Mouse (Mus musculus) urinary bladder, postnatal 10 days (tissue): Measurements from ENCODE around the gene C8g.

Experiments
- DNase-seq: peaks from one replicate; pipeline ENCODE4 v3.0.0; 2022; ENCODE audit warnings: low spot score

The C8g gene

DNA sequence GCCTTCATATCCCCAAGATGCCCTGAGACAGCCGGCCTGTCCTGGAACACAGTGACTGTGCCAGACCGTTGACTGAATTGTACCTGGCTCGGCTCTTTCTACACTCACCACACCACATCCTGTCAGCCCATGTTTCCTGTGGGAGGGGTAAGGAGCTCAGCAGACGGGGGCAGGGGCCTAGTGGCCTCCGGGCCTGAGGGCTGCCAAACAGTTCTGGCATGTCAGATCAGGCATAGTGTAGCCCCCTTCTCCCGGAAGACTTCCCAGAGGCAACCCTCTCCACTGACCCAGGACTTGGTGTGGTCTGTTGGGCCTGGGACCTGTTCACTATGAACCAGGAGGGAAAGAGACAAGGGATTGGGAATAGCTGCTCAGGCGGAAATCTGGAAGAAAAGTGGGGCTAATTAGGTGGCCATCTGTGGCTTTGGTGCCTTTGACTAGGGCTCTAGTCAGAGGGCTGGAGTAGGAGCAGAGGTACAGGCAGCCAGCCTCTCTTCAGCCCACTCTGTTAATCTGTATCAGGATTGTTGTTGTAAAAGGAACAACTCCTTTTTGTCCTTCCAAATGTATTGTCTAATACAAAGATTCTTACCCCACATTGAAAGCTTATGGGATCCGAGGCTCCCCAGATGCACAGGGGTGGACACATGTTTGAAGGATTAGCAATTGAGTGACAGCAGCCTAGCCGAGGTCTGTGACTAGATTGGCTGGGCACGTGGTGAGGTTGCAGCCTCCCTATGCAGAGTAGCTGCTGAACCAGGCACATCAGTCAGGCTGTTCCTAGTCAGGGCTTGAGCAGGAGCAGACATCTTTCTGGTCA lies 35.5 kb downstream of the C8g start:
- DNase-seq, result no peak

DNA sequence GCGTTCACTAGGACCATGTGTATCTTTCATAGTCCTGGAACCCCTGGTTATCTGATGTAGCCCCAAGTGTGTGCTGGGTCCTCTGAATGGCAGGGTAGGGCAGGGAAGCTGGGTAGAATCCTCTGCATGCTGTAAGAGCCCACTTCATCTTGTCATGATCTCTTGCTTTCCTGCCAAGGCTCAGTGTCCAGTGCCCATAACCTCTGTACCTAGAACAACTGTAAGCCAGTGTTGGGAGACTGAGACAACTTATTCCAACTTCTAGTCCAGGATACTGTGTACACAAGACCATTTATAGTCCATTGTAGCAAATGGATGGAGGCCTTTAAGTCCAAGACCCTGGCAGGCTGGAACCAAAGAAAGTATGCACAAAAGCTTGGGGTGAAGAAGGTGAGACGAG lies 36.3 kb downstream of the C8g start:
- no peak for DNase-seq

DNA sequence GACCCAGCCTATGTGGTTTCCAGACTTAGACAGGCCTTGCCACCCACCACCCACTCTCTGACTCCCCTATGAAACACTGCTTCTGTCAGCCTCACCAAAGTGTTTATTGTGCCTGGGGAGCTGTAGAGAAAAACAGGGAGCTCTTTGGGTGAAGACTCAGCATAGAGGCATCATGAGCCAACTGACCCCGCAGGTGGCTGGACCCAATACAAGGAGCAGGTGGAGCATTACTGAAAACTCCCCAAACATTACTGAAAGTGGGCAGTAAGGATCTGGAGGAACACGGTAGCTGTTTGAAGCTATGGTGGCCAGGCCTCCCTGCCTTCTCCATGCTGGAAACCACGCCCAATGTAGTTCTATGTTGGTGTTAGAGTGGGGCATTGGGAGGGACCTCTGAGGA lies 37.9 kb downstream of the C8g start:
- no peak for DNase-seq

DNA sequence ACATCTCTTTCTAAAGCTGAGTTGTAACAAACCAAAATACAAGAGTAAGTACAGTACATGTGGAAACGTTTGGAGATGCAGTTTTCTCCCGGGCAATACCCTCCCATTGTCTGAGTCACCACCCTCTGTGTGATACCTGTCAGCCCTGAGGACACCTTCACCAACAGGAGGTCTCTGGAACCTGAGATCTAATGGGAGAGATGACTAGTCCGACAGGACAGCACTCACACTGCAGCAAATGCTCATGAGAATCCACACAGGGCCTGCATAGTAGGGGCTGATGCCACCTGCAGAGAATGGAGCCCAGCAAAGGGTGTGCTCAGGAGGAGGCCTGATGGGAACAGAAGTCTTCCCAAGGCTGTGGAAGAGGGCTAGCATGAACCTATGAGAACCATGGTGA lies 40.1 kb downstream of the C8g start:
- no peak for DNase-seq

DNA sequence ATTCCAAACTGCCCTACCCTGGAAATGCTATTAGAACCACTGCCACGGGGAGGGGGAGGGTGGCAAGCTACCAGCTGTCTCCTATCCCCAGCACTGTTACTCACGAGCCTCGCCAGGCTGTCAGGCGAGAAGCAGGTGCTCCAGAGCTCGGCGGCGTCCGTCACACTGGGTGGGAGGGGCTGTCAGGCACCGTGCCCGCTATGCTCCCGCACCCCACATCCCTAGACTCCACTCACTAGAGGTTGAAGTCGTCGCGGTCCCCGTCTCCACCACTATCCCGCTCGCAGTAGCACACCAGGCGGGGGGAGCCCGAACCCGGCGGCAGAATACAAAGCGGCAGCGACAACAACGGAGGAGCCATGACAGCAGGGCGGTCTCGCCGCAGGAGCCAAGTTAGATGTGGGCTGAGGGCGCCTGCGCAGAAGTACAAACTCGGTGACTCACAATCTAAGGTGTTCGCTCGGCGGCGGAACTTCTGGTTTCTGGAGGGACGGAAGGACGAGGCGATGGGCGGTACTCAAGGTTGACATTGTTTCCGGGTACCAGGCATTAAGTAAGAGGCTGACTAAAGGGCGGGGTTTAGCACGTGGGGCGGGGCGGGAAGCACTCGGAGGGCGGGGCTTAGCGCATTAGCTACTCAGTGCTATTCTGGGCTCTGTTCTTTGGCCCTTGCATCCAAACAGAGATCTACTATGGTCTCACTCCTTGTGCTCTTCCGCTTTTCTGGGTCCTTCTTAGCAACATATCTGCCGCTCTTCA lies 40.8 kb downstream of the C8g start, which contains the start of gene Paxx:
Paxx (minus strand) TSS at position 544 of the 759 bp plus-strand sequence.
- DNase-seq, result peak; percentile 80

DNA sequence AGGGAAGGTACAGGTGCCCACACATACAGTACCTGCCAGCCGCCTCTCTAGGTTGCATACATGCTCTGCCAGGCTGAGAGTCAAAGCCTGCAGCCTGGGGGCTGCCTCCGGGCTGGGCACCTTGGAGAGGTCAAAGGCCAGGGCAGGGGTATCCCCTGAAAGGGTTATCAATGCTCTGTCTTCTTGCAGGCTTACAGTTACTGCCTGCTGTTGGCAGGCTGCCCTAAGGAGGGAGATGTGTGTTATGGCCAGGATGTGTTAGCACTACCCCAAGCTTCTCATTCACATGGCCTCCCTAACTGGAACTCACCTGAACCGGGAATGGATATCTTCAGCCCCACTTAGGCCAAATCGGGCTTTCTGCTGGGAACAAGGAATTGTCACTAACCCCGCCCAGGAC lies 41.4 kb downstream of the C8g start:
- DNase-seq, result no peak

DNA sequence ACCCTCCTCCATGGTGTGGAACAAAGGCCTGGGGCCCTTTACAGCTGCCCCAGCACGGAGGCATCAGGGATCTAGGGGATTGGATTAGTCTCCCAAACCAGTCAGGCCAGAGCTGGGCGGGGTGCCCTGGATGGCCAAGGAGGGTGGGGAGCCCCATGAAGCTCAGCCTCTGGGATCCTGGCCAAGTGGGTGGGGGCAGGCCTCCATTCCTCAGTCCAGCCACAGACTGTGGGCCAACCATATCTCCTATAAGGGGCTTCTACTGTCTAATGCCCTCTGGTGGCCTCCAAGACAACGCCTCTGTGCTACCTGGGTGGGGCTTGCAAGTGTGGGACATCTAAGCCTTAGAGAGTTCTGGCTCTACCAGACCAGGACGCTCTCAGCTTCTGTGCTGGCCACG lies 42.6 kb downstream of the C8g start:
- DNase-seq, result no peak

DNA sequence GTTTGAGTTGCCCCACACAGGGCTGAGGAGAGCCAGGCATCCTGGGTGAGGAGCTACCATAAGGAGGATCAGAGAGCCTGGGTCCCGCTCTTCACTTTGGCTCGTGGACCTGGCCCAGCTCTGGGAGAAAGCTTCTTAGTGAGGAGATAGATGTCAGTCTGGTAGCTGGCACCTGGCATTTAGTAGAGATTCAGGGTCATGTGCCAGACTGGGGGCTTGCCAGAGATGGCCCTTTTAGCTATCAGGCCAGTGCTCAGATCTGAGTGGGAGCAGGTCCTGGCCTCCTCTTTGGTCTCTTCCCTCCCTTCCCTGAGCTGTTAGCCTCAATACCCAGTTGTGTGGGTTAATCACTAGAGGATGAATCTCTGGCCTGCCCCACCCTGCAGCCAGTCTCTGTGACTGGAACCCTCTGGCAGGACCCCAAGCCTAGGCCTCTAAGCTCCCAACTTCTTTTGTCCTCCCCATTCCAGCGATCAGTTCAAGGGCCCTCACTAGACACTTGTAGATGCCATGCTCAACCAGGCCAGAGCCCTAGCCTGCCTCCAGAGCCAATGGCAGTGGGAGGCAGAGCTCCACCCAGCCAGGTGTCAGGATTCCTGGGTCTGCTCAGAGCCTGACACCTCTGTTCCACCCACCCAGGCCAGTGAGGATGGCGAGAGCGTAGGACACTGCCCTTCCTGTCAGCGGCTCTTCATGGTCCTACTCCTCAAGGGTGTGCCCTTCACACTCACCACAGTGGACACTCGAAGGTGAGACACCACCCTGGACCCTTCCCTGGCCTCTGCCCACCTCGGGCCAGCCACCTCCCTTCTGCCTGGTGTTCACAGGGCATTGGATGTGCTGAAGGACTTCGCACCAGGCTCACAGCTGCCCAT lies 44.3 kb downstream of the C8g start:
- DNase-seq, result no peak

DNA sequence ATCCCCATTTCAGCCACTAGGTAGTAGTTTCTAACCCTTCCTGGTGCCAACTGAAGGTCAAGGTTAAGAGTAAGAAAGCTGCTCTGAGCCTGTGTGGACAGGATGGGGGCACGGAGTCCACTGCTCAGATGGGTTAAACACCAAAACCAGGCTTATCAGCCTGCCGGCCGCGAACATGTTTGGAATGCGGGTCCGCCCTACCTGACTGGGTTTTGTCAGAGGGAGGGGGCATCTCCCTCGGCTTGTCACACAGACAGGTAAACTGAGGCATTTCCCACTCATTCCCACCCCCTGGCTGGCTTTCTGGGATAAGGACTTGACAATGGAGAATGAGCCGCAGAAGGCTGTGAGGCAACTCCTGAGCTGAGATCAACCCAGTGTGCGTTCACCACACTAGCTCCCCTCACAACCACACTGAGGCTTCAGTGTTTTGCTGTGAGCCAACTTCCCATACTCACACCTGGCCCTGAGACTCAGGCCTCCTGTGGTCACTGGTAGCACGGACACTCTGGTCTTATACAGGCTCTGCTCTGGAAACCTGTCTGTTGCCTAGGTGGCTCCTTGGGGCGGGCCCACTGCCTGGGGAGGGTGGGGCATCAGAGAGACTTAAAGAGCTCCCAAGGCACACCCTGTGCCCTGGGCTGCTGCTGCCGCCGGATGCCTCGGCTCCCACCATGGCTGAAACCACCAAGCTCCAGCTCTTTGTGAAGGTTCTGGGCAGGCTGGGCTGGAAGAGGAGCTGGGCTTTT lies 45.1 kb downstream of the C8g start, which contains the start of gene Clic3:
Clic3 (plus strand) TSS at position 634 of the 749 bp plus-strand sequence.
- DNase-seq, result no peak

DNA sequence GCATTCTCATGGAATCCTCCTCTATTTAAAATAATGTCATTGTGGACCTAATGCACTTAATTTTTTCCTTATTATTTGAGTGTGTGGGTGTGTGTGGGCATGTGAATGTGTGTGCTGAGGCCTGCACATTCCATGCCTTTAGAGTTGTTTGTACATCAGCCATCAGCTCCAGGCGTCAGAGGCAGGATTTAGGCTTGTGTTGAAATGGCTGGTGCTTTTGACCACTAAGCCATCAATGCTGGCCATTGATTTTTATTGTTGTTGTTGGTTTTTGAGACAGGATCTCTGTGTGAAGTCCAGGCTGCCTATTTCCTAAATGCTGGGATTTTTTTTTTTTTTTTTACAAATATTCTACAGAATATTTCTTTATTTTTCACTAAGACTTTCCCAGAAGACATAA lies 48.6 kb downstream of the C8g start:
- DNase-seq, result no peak

DNA sequence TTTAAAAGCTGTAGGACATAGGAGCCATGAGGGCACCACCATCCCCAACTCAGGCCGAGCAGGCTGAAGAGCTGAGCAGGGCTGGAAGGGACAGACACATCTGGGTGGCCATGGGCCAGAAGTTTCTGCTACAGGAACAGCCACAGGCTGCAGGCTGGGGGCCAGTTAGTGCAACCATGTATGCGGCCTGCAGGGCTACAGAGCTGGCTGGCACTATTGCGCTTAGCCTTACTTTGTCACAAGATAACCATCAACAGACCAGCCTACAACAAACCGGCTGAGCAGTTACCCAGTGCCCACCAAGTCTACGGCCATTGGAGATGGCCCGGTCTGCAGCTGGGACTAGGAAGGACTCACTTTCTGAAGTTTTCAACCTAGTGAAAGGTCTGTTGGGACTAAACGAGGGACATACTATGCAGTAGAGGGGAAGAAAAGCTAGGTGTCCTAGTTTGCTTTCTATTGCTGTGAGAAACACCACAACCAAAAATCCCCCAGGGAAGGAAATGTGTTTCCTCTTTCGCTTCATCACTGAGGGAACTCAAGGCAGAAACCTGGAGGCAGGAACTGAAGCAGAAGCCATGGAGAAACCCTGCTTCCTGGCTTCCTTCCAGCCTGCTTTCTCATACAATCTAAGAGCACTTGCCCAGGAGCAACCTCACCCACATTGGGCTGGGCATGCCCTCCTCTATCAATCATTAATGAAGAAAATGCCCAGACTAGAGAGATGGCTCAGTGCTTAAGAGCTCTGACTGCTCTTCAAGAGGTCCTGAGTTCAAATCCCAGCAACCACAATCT lies 50.5 kb downstream of the C8g start:
- DNase-seq, result no peak
